Mouse (Mus musculus) right cerebral cortex, adult 2 months (tissue): Measurements from ENCODE around the gene Slc24a3.

Experiments used
- DNase-seq, 2 experiments: peaks; one replicate each; pipeline ENCODE4 v3.0.0; 2021 to 2022; ENCODE audit warnings: low spot score in 2 of 2

The Slc24a3 gene

GRCm38 (mm10) chr2:145279336-145279735 lies 111.8 kb downstream of the Slc24a3 start:
- no peak for DNase-seq

- DNase-seq: no peak
These were observed 116.2 kb downstream of the Slc24a3 start for GRCm38 (mm10) chr2:145283746-145284145.

GRCm38 (mm10) chr2:145288501-145288900 lies 120.9 kb downstream of the Slc24a3 start:
- DNase-seq: no peak

GRCm38 (mm10) chr2:145291473-145291872 lies 123.9 kb downstream of the Slc24a3 start:
- no peak for DNase-seq

- no peak for DNase-seq
These were observed 124.6 kb downstream of the Slc24a3 start for GRCm38 (mm10) chr2:145292196-145292595.

GRCm38 (mm10) chr2:145292816-145293215 lies 125.3 kb downstream of the Slc24a3 start:
- no peak for DNase-seq

GRCm38 (mm10) chr2:145296906-145297305 lies 129.4 kb downstream of the Slc24a3 start:
- no peak for DNase-seq

- no peak for DNase-seq
These were observed 132.6 kb downstream of the Slc24a3 start for GRCm38 (mm10) chr2:145299914-145300699.

GRCm38 (mm10) chr2:145307231-145307883 lies 139.8 kb downstream of the Slc24a3 start:
- DNase-seq: no peak

GRCm38 (mm10) chr2:145318916-145319315 lies 151.4 kb downstream of the Slc24a3 start:
- DNase-seq: no peak

- no peak for DNase-seq
These were observed 153.7 kb downstream of the Slc24a3 start for GRCm38 (mm10) chr2:145321287-145321686.

GRCm38 (mm10) chr2:145321755-145322154 lies 154.2 kb downstream of the Slc24a3 start:
- DNase-seq: no peak

GRCm38 (mm10) chr2:145324477-145324876 lies 156.9 kb downstream of the Slc24a3 start:
- DNase-seq: no peak

GRCm38 (mm10) chr2:145325852-145326251 lies 158.3 kb downstream of the Slc24a3 start:
- no peak for DNase-seq

GRCm38 (mm10) chr2:145326544-145326943 lies 159.0 kb downstream of the Slc24a3 start:
- DNase-seq: no peak

- DNase-seq: peak; percentile 34 to 47
These were observed 162.2 kb downstream of the Slc24a3 start for GRCm38 (mm10) chr2:145329756-145330155.

- no peak for DNase-seq
These were observed 164.0 kb downstream of the Slc24a3 start for GRCm38 (mm10) chr2:145331525-145331924.

- no peak for DNase-seq
These were observed 165.9 kb downstream of the Slc24a3 start for GRCm38 (mm10) chr2:145333466-145333865.

GRCm38 (mm10) chr2:145336406-145336805 lies 168.9 kb downstream of the Slc24a3 start:
- DNase-seq: no peak

GRCm38 (mm10) chr2:145340816-145341215 lies 173.3 kb downstream of the Slc24a3 start:
- DNase-seq: no peak

- peak in 1 of 2 experiments; percentile 30 for DNase-seq
These were observed 175.4 kb downstream of the Slc24a3 start for GRCm38 (mm10) chr2:145342956-145343355.

- DNase-seq: no peak
These were observed 177.0 kb downstream of the Slc24a3 start for GRCm38 (mm10) chr2:145344521-145344920.

GRCm38 (mm10) chr2:145353801-145354200 lies 186.2 kb downstream of the Slc24a3 start:
- no peak for DNase-seq
